Comparison of ENCODE assay signal across 8 mouse cellular contexts in genomic region chr9:21751347-21751746, GRCm38 (mm10). TPM values are rescaled to one million over a fixed set of nuclear protein-coding genes. Genes with fewer than 3 reads are reported as not detected.
DNase-seq lines count a peak whose midpoint lies in the region; ATAC-seq and TF ChIP-seq lines count a peak whose summit lies in the region.

No protein-coding gene starts in this region.

- WGBS in forebrain, embryonic 10.5 days, result 86% methylated on average over 6 of the region's 6 CpGs
- WGBS in forebrain, embryonic 14.5 days, result 53% methylated on average over 6 of the region's 6 CpGs
- 59% methylated on average over 6 of the region's 6 CpGs for WGBS in kidney, postnatal 0 days
- WGBS in midbrain, embryonic 11.5 days, result 78% methylated on average over 6 of the region's 6 CpGs

- H3K36me3 ChIP-seq in forebrain, embryonic 10.5 days (replicated peaks), result peaks cover 82% of the 10 kb centered on the region
- H3K36me3 ChIP-seq in forebrain, embryonic 14.5 days (ENCODE audit: control insufficient read depth, insufficient read depth, low read length), result peaks cover 41% of the 10 kb centered on the region
- peaks cover 8% of the 10 kb centered on the region; the same call in 1 of the 2 replicates for H3K36me3 ChIP-seq in kidney, postnatal 0 days (ENCODE audit: insufficient read depth, low read length)
- peaks cover 30% of the 10 kb centered on the region for H3K36me3 ChIP-seq in midbrain, embryonic 11.5 days (ENCODE audit: control insufficient read depth, insufficient read depth, low read length)

- H3K9ac ChIP-seq in forebrain, embryonic 14.5 days (ENCODE audit: low read length), result no peak overlapping the region
- H3K9ac ChIP-seq in kidney, postnatal 0 days (ENCODE audit: low read depth, low read length), result no peak overlapping the region
- H3K9ac ChIP-seq in midbrain, embryonic 11.5 days (ENCODE audit: low read length), result no peak overlapping the region

- H3K9me3 ChIP-seq in forebrain, embryonic 10.5 days, result no peaks in the 10 kb centered on the region
- no peaks in the 10 kb centered on the region for H3K9me3 ChIP-seq in forebrain, embryonic 14.5 days (replicated peaks; ENCODE audit: control insufficient read depth, low read length)
- no peaks in the 10 kb centered on the region for H3K9me3 ChIP-seq in kidney, postnatal 0 days (replicated peaks; ENCODE audit: low read length)
- H3K9me3 ChIP-seq in midbrain, embryonic 11.5 days (ENCODE audit: control insufficient read depth, low read length), result no peaks in the 10 kb centered on the region

- TF ChIP-seq CTCF in kidney, postnatal 0 days (IDR thresholded peaks at IDR 0.05; ENCODE audit: low read depth), result peak; percentile 49

- 0 out of 2 replicates have a peak overlapping the region, but pooled peaks have one; percentile 33 for H3K27ac ChIP-seq in forebrain, embryonic 10.5 days
- no peak overlapping the region for H3K27ac ChIP-seq in forebrain, embryonic 14.5 days (ENCODE audit: low read depth, low read length)
- peak overlapping the region; percentile 71 for H3K27ac ChIP-seq in kidney, postnatal 0 days
- no peak overlapping the region for H3K27ac ChIP-seq in midbrain, embryonic 11.5 days (ENCODE audit: low read depth, low read length)

- H3K4me3 ChIP-seq in forebrain, embryonic 10.5 days, result no peak overlapping the region
- no peak overlapping the region for H3K4me3 ChIP-seq in forebrain, embryonic 14.5 days (ENCODE audit: low read depth, low read length)
- H3K4me3 ChIP-seq in kidney, postnatal 0 days (replicated peaks; ENCODE audit: low read depth, low read length), result no peak overlapping the region
- no peak overlapping the region for H3K4me3 ChIP-seq in midbrain, embryonic 11.5 days (ENCODE audit: low read depth, low read length)

- H3K4me1 ChIP-seq in forebrain, embryonic 10.5 days, result peaks cover 12% of the 10 kb centered on the region; the same call in 1 of the 2 replicates
- no peaks in the 10 kb centered on the region for H3K4me1 ChIP-seq in forebrain, embryonic 14.5 days (ENCODE audit: control insufficient read depth, insufficient read depth, low read length)
- H3K4me1 ChIP-seq in kidney, postnatal 0 days (replicated peaks; ENCODE audit: insufficient read depth, low read length), result peaks cover 13% of the 10 kb centered on the region; the same call in 1 of the 2 replicates
- H3K4me1 ChIP-seq in midbrain, embryonic 11.5 days (ENCODE audit: control insufficient read depth, insufficient read depth, low read length), result no peaks in the 10 kb centered on the region

- no peak for DNase-seq in forebrain, embryonic 10.5 days (ENCODE audit: extremely low spot score, low spot score)
- no peak for DNase-seq in forebrain, embryonic 14.5 days (ENCODE audit: low spot score)
- DNase-seq in 3134 (ENCODE audit: extremely low read depth, insufficient read length, low spot score), result peak; percentile 82
- DNase-seq in cerebellum, adult 9-11 months, result peak; percentile 71
- peak; percentile 21 for DNase-seq in kidney, postnatal 0 days (ENCODE audit: low spot score)
- DNase-seq in frontal cortex, postnatal 25 days (ENCODE audit: low spot score in 2 of 2), result no peak
- DNase-seq in midbrain, embryonic 11.5 days (ENCODE audit: low spot score, missing footprints), result no peak

- no peak overlapping the region for H3K4me2 ChIP-seq in forebrain, embryonic 14.5 days (ENCODE audit: low read length)
- no peak overlapping the region for H3K4me2 ChIP-seq in kidney, postnatal 0 days (ENCODE audit: low read length)
- H3K4me2 ChIP-seq in midbrain, embryonic 11.5 days, result no peak overlapping the region

- H3K27me3 ChIP-seq in forebrain, embryonic 10.5 days (ENCODE audit: poor library complexity, severe bottlenecking), result no peaks in the 10 kb centered on the region
- no peaks in the 10 kb centered on the region for H3K27me3 ChIP-seq in forebrain, embryonic 14.5 days (replicated peaks; ENCODE audit: control insufficient read depth, insufficient read depth, low read length)
- H3K27me3 ChIP-seq in kidney, postnatal 0 days (ENCODE audit: insufficient read depth, low read length), result no peaks in the 10 kb centered on the region
- H3K27me3 ChIP-seq in midbrain, embryonic 11.5 days (ENCODE audit: control insufficient read depth, insufficient read depth, low read length), result no peaks in the 10 kb centered on the region

- no peak for ATAC-seq in forebrain, embryonic 14.5 days
- ATAC-seq in kidney, postnatal 0 days (replicated peaks; ENCODE audit: low FRiP score, low read depth), result no peak
- ATAC-seq in megakaryocyte progenitor cell, adult 5-6 weeks (replicated peaks; ENCODE audit: poor library complexity), result no peak
- no peak for ATAC-seq in midbrain, embryonic 11.5 days (ENCODE audit: low FRiP score)

RNA-seq across cellular contexts. Expression of gene Spc24, which starts 8.8 kb away (rescaled TPM):
- polyA plus RNA-seq in forebrain, embryonic 10.5 days (2016; fragmentation: Nextera tagmentation; extraction: Ambion mirVana), result 196 and 197 TPM in 2 replicates
- polyA plus RNA-seq in forebrain, embryonic 14.5 days (2014; fragmentation: Nextera tagmentation; extraction: Ambion mirVana), result 53.7 and 64.3 TPM in 2 replicates
- polyA plus RNA-seq in kidney, postnatal 0 days (2015; fragmentation: Nextera tagmentation; extraction: Ambion mirVana), result 55.1 and 61.1 TPM in 2 replicates
- 43.2 and 50.1 TPM in 2 replicates for total RNA-seq in megakaryocyte progenitor cell, adult 5-6 weeks (2015)
- total RNA-seq in megakaryocyte progenitor cell, adult 5-6 weeks (2017), result 128 and 151 TPM in 2 replicates
- polyA plus RNA-seq in midbrain, embryonic 11.5 days (2014; fragmentation: Nextera tagmentation; extraction: Ambion mirVana), result 91.3 and 115 TPM in 2 replicates

RNA-seq across cellular contexts. Expression of gene Ldlr, which starts 28.1 kb away (rescaled TPM):
- polyA plus RNA-seq in forebrain, embryonic 10.5 days (2016; fragmentation: Nextera tagmentation; extraction: Ambion mirVana), result 58.5 and 60.0 TPM in 2 replicates
- 5.2 and 6.8 TPM in 2 replicates for polyA plus RNA-seq in forebrain, embryonic 14.5 days (2014; fragmentation: Nextera tagmentation; extraction: Ambion mirVana)
- polyA plus RNA-seq in kidney, postnatal 0 days (2015; fragmentation: Nextera tagmentation; extraction: Ambion mirVana), result 16.9 and 19.6 TPM in 2 replicates
- total RNA-seq in megakaryocyte progenitor cell, adult 5-6 weeks (2015), result 6.5 and 8.5 TPM in 2 replicates
- 14.0 and 14.4 TPM in 2 replicates for total RNA-seq in megakaryocyte progenitor cell, adult 5-6 weeks (2017)
- 18.9 and 22.1 TPM in 2 replicates for polyA plus RNA-seq in midbrain, embryonic 11.5 days (2014; fragmentation: Nextera tagmentation; extraction: Ambion mirVana)

RNA-seq across cellular contexts. Expression of gene Kank2, which starts 47.2 kb away (rescaled TPM):
- 8.6 and 8.9 TPM in 2 replicates for polyA plus RNA-seq in forebrain, embryonic 10.5 days (2016; fragmentation: Nextera tagmentation; extraction: Ambion mirVana)
- polyA plus RNA-seq in forebrain, embryonic 14.5 days (2014; fragmentation: Nextera tagmentation; extraction: Ambion mirVana), result 0.99 and 1.3 TPM in 2 replicates
- 10.1 and 10.3 TPM in 2 replicates for polyA plus RNA-seq in kidney, postnatal 0 days (2015; fragmentation: Nextera tagmentation; extraction: Ambion mirVana)
- 0.72 and 1.2 TPM in 2 replicates for total RNA-seq in megakaryocyte progenitor cell, adult 5-6 weeks (2015)
- total RNA-seq in megakaryocyte progenitor cell, adult 5-6 weeks (2017), result 0.71 and 1.2 TPM in 2 replicates
- 3.5 and 3.9 TPM in 2 replicates for polyA plus RNA-seq in midbrain, embryonic 11.5 days (2014; fragmentation: Nextera tagmentation; extraction: Ambion mirVana)

Comparison
In these comparisons a context has a peak if more than half of its experiments do, and no peak if none do; other contexts are left out.
1. H3K27ac ChIP-seq: peak in forebrain, embryonic 10.5 days (single experiment) and kidney, postnatal 0 days (single experiment); none in forebrain, embryonic 14.5 days (single experiment) and midbrain, embryonic 11.5 days (single experiment).
2. DNase-seq: peak in 3134 (single experiment), cerebellum, adult 9-11 months (single experiment) and kidney, postnatal 0 days (single experiment); none in forebrain, embryonic 10.5 days (single experiment), forebrain, embryonic 14.5 days (single experiment), frontal cortex, postnatal 25 days (0 of 2) and midbrain, embryonic 11.5 days (single experiment).